In genomic region chr11:98900529-98901125, GRCm38 (mm10) we compare ENCODE assay signal across 13 mouse cellular contexts. TPM values are rescaled to one million over a fixed set of nuclear protein-coding genes. Genes with fewer than 3 reads are reported as not detected.
DNase-seq lines count a peak whose midpoint lies in the region; ATAC-seq lines count a peak whose summit lies in the region.
"Had no signal": no experiment of that assay in that cellular context is flagged by ENCODE, and none has a peak within 500 bp of the region (broad histone marks: within the 10 kb centered on the region; RNA-seq: fewer than 3 reads in every experiment).

No protein-coding gene starts in this region.

- no peak for ATAC-seq in liver, embryonic 11.5 days (replicated peaks; ENCODE audit: low FRiP score)
- peak; percentile 78 for ATAC-seq in activated CD4-positive, CD25-positive, alpha-beta regulatory T cell, adult 4 months
- no peak for ATAC-seq in liver, embryonic 15.5 days (ENCODE audit: insufficient read depth)
- ATAC-seq in megakaryocyte-erythroid progenitor cell, adult 5-6 weeks (replicated peaks; ENCODE audit: low FRiP score, low TSS enrichment, poor library complexity, severe bottlenecking): no peak
- ATAC-seq: Patski had no signal

- no peak overlapping the region; the same call in 1 of the 2 replicates for H3K4me3 ChIP-seq in liver, embryonic 11.5 days (ENCODE audit: low read depth, low read length)
- H3K4me3 ChIP-seq in liver, embryonic 15.5 days (replicated peaks): no peak overlapping the region
- H3K4me3 ChIP-seq: erythroblast, embryonic 14.5 days; limb, embryonic 13.5 days had no signal

- H3K9ac ChIP-seq in liver, embryonic 11.5 days (ENCODE audit: low read depth, low read length): peak overlapping the region; percentile 18; the same call in 1 of the 2 replicates
- no peak overlapping the region for H3K9ac ChIP-seq in liver, embryonic 15.5 days
- H3K9ac ChIP-seq: limb, embryonic 13.5 days had no signal

- WGBS in liver, embryonic 11.5 days: 58% methylated on average over 12 of the region's 12 CpGs
- WGBS in liver, embryonic 15.5 days (ENCODE audit: insufficient replicate concordance): 30% methylated on average over 12 of the region's 12 CpGs

- H3K27me3 ChIP-seq in liver, embryonic 11.5 days (replicated peaks; ENCODE audit: control insufficient read depth, insufficient read depth, low read length): no peaks in the 10 kb centered on the region
- H3K27me3 ChIP-seq in liver, embryonic 15.5 days: no peaks in the 10 kb centered on the region
- H3K27me3 ChIP-seq: limb, embryonic 13.5 days; Patski had no signal

- DNase-seq in liver, embryonic 11.5 days (ENCODE audit: low spot score): no peak
- no peak for DNase-seq in liver
- peak; percentile 55 for DNase-seq in thymus, postnatal 25 days
- DNase-seq in retina, embryonic 14.5 days (ENCODE audit: low spot score): no peak
- DNase-seq: cerebellum, postnatal 10 days; gastrocnemius, postnatal 14 days had no signal

- peak overlapping the region; percentile 49; the same call in 1 of the 2 replicates for H3K27ac ChIP-seq in liver, embryonic 11.5 days (ENCODE audit: low read depth, low read length)
- peak overlapping the region; percentile 25; the same call in 1 of the 2 replicates for H3K27ac ChIP-seq in liver, embryonic 15.5 days (replicated peaks)
- H3K27ac ChIP-seq: limb, embryonic 13.5 days; macrophage had no signal

- peaks cover 41% of the 10 kb centered on the region for H3K4me1 ChIP-seq in liver, embryonic 11.5 days (replicated peaks; ENCODE audit: control insufficient read depth, insufficient read depth, low read length)
- peaks cover 49% of the 10 kb centered on the region for H3K4me1 ChIP-seq in liver, embryonic 15.5 days (replicated peaks)

- H3K4me2 ChIP-seq in liver, embryonic 11.5 days: peak overlapping the region; percentile 6; the same call in 1 of the 2 replicates
- peak overlapping the region; percentile 21; the same call in 1 of the 2 replicates for H3K4me2 ChIP-seq in liver, embryonic 15.5 days
- H3K4me2 ChIP-seq: limb, embryonic 13.5 days had no signal

- peaks cover 38% of the 10 kb centered on the region for H3K36me3 ChIP-seq in liver, embryonic 11.5 days (ENCODE audit: control insufficient read depth, insufficient read depth, low read length)
- peaks cover 68% of the 10 kb centered on the region for H3K36me3 ChIP-seq in liver, embryonic 15.5 days (replicated peaks)

- H3K9me3 ChIP-seq in liver, embryonic 11.5 days (ENCODE audit: control insufficient read depth, low read length): no peaks in the 10 kb centered on the region
- H3K9me3 ChIP-seq in liver, embryonic 15.5 days (replicated peaks): no peaks in the 10 kb centered on the region
- H3K9me3 ChIP-seq: limb, embryonic 13.5 days had no signal

RNA-seq across cellular contexts. Expression of gene Cdc6, which starts 7.0 kb away (rescaled TPM):
- polyA plus RNA-seq in liver, embryonic 11.5 days (2014; fragmentation: Nextera tagmentation; extraction: Ambion mirVana): 96.3 and 114 TPM in 2 replicates
- polyA plus RNA-seq in activated CD4-positive, CD25-positive, alpha-beta regulatory T cell, adult 4 months (2017; shearing (Covaris generic)): 10 to 100 TPM; 10.1 to 17.7 TPM
- polyA plus RNA-seq in liver, embryonic 15.5 days (2015; fragmentation: Nextera tagmentation; extraction: Ambion mirVana): 54.6 and 58.0 TPM in 2 replicates
- 85.0 and 101 TPM in 2 replicates for total RNA-seq in megakaryocyte-erythroid progenitor cell, adult 5-6 weeks (2014; fragmentation: Nextera tagmentation)
- total RNA-seq in megakaryocyte-erythroid progenitor cell, adult 5-6 weeks (2017): 67.8 and 78.7 TPM in 2 replicates

RNA-seq across cellular contexts. Expression of gene Rara, which starts 27.0 kb away (rescaled TPM):
- 18.6 and 20.1 TPM in 2 replicates for polyA plus RNA-seq in liver, embryonic 11.5 days (2014; fragmentation: Nextera tagmentation; extraction: Ambion mirVana)
- polyA plus RNA-seq in activated CD4-positive, CD25-positive, alpha-beta regulatory T cell, adult 4 months (2017; shearing (Covaris generic)): 10 to 100 TPM in 1 of 2 experiments, 1 to 10 TPM in 1; 9.0 to 13.7 TPM
- polyA plus RNA-seq in liver, embryonic 15.5 days (2015; fragmentation: Nextera tagmentation; extraction: Ambion mirVana): 4.4 and 4.5 TPM in 2 replicates
- total RNA-seq in megakaryocyte-erythroid progenitor cell, adult 5-6 weeks (2014; fragmentation: Nextera tagmentation): 7.8 and 15.9 TPM in 2 replicates
- 2.2 and 3.0 TPM in 2 replicates for total RNA-seq in megakaryocyte-erythroid progenitor cell, adult 5-6 weeks (2017)

RNA-seq across cellular contexts. Expression of gene Wipf2, which starts 37.2 kb away (rescaled TPM):
- 3.8 and 4.7 TPM in 2 replicates for polyA plus RNA-seq in liver, embryonic 11.5 days (2014; fragmentation: Nextera tagmentation; extraction: Ambion mirVana)
- polyA plus RNA-seq in activated CD4-positive, CD25-positive, alpha-beta regulatory T cell, adult 4 months (2017; shearing (Covaris generic)): 10 to 100 TPM; 10.9 to 12.3 TPM
- 1.2 and 1.3 TPM in 2 replicates for polyA plus RNA-seq in liver, embryonic 15.5 days (2015; fragmentation: Nextera tagmentation; extraction: Ambion mirVana)
- 23.5 and 26.9 TPM in 2 replicates for total RNA-seq in megakaryocyte-erythroid progenitor cell, adult 5-6 weeks (2014; fragmentation: Nextera tagmentation)
- 3.6 and 4.4 TPM in 2 replicates for total RNA-seq in megakaryocyte-erythroid progenitor cell, adult 5-6 weeks (2017)
